Mouse (Mus musculus) olfactory bulb, adult 2 months (tissue): ENCODE measurements at regions not wholly inside any gene's neighbourhood (a gene's known extent, or its start where the extent isn't known, plus 50 kb on each side); places are given as distances from the start of the nearest gene placed in this dataset.

Experiments
- CTCF ChIP-seq: fragments of 200-500 bp; IDR thresholded peaks from 2 replicates; pipeline ENCODE4 v1.5.1; 2012; ENCODE audit warnings: low read depth, mild to moderate bottlenecking, low read length, moderate library complexity; ENCODE audit not compliant: insufficient read depth
- POLR2A ChIP-seq: fragments of 200-500 bp; IDR thresholded peaks from 2 replicates; pipeline ENCODE4 v1.6.1; 2012; ENCODE audit warnings: mild to moderate bottlenecking, low read depth, low read length, moderate library complexity; ENCODE audit not compliant: insufficient read depth

- no peak for TF ChIP-seq POLR2A
- TF ChIP-seq CTCF: no peak
Observed at GRCm38 (mm10) chr1:120704201-120704600, 102.0 kb downstream of the En1 start.
